Mouse (Mus musculus): ENCODE results near the gene Tnfaip6.

Gene Tnfaip6

DNA sequence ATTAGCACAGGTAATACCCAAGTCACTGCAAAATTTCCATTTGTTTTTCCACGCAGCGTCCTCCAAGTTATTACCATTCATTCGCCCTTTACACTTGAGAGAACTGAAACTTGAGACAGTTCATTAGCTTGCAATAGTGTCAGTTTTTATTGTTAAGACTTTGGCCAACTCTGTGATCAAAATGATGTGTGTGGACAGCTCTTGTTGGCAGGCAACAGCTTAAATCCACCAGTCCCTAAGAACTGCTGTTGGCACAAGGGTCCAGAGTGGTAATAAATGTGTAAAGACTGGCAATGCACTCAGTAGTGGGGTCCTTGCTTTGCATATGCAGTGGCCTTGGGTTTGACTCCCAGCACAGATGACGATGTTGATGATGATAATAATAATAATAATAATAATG is 14.5 kb downstream of the Tnfaip6 start:
- DNase-seq (ENCODE audit: extremely low spot score, low read depth, low spot score), result no peak

DNA sequence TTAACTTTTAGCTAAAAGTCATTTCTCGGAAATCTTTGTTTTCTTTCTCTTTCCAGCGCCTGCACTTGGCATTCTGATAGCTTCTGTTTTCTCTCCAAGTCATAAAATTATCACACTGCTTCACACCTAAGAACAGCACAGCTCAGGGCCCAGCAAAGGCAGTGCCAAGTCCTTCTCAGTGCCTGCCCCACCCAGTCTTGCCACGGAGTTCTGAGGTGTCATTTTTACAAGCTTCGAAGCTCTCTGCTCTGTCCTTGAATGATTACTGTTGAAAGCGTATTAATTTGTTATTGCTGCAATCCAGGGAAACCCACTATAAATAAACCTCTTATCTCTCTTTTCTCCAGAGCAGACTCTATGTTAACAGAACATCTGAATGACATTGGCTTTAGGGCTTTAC is 15.7 kb downstream of the Tnfaip6 start:
- no peak for DNase-seq (ENCODE audit: extremely low spot score, low read depth, low spot score)

DNA sequence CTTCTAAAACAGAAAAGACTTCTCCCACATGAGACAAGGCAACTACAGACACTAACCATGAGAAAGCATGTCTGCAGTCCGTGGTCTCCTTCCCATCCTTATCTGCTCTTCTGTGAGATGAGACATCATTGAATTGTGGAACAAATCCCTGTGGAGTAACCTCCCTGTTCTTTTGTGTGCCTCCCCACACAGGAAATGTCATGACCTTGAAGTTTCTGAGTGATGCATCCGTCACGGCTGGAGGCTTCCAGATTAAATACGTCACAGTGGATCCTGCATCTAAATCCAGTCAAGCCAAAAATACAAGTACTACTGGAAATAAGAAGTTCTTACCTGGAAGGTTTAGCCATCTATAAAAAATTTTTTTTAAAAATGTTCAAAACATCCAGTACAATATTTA is 17.8 kb downstream of the Tnfaip6 start:
- DNase-seq (ENCODE audit: extremely low spot score, low read depth, low spot score), result no peak

DNA sequence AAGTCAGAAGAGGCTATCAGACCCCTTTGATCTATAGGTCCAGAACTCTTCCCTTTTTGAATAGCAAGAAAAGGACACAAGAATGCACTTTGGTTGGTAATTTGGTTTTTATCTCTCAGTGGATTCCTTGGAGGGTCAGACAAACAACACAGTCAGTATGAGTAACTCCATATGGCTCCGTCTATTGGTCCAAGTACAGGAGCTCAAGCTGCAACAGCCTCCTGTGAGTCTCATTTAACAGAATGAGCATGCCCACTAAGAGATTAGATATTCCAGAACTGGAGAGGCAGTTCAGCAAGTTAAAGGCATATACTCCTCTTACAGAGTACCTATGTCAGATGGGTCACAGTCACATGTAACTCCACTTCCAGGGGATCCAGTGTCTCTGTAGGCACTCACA is 19.3 kb downstream of the Tnfaip6 start:
- no peak for DNase-seq (ENCODE audit: extremely low spot score, low read depth, low spot score)

DNA sequence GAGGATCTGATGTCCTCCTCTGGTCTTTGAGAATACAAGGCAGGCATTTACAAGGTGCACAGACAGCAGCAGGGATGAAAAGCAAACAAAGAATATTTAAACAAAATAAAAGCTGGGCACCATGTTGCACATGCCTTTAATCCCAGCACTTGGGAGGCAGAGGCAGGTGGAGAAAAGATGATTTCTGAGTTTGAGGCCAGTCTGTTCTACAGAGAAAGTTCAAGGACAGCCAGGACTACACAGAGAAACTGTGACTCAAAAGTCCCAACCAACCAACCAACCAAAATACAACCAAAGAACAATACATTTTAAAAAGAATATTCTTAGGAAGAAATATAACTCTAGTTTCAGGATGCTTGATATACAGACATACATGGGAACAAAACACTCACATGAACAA is 19.9 kb downstream of the Tnfaip6 start:
- no peak for DNase-seq (ENCODE audit: extremely low spot score, low read depth, low spot score)

DNA sequence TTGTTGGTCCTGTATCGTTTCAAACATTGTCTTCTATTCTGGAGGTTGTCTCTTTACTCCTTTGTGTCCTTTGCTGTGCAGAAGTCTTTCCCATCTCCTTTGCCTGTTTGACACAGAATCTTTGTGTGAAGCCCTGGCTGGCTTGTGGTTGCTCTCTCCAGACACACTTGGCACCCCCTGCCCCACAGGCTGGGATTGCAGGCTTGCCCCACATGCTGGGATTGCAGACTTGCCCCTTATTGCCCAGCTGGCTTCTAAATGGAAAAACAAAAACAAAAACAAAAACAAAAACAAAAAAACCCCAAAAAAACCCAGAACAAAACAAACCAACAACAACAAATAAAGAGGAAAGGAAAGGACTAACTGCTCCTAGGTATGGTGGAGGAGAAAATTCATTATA is 30.8 kb downstream of the Tnfaip6 start:
- DNase-seq (ENCODE audit: extremely low spot score, low read depth, low spot score), result no peak

DNA sequence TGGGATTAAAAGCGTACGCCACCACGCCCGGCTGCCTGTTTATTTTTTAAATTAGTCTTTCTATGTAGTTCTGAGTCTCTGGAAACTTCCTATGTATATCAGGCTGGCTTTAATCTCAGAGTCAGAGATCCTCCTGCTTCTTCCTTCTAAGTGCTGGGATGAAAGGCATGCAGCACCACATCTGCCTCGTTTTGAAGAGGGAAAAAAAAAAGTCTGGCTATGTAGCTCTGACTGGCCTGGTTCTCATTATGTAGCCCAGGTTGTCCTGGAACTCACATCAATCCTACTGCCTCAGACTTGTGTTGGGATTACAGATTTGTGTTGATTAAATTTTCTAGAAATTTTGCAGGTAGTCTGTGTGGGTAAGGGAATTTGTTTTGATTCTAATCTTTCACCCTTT is 33.0 kb downstream of the Tnfaip6 start:
- no peak for DNase-seq (ENCODE audit: extremely low spot score, low read depth, low spot score)

DNA sequence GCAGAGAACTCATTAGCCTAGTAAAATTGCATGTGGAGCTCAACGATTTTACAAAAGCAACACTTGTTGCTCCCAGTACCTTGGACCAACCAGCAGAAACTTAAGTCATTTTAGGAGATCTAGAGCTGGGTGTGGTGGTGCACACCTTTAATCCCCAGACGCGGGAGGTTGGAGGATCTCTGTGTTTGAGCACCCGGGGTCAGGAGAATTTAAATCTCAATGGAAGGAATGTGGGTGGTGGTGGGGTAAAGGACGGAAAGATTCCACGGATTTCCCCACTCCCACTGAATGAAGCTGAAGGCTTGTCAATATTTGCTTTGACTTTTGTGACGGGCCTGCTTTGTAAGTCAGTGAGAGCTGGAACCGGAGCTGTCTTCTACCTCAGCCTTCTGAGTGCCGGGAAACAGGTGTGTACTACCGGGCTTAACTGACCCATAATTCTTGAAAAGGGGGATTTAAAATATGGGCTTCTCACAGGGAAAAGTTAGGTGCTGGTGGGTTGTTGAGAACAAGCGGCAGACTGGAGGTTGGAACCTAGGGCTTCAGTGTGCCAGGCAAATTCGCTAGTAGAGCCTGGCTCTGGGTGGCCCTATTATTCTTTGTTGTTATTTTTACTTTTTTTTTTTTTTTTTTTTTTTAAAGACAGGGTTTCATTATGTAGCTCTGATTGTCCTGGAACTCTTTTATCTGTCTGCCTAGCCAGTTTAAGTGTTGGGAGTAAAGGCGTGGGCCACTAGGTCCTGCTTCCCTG is 33.6 kb downstream of the Tnfaip6 start:
- DNase-seq (ENCODE audit: extremely low spot score, low read depth, low spot score), result no peak

DNA sequence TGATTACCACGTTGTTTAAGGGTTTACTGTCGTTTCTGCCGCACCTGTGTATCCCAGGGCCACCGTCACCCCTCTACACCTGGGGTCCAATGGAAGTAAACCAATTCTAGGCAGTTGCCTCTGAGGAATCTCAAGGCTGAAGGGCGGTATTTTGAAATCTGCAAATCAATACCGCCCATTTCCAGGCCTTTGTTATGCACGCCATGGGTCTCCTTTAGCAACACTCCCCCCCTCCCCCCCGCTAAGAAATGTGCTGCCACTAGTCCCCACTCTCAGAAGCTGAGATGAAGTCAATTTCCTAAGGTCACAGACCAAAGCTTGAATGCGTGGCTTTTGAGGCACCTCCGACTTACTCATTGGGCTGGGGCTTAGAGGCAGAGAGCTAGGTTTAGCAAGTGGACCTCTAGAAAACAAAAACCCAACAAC is 34.3 kb downstream of the Tnfaip6 start:
- peak; percentile 18 for DNase-seq (ENCODE audit: extremely low spot score, low read depth, low spot score)

DNA sequence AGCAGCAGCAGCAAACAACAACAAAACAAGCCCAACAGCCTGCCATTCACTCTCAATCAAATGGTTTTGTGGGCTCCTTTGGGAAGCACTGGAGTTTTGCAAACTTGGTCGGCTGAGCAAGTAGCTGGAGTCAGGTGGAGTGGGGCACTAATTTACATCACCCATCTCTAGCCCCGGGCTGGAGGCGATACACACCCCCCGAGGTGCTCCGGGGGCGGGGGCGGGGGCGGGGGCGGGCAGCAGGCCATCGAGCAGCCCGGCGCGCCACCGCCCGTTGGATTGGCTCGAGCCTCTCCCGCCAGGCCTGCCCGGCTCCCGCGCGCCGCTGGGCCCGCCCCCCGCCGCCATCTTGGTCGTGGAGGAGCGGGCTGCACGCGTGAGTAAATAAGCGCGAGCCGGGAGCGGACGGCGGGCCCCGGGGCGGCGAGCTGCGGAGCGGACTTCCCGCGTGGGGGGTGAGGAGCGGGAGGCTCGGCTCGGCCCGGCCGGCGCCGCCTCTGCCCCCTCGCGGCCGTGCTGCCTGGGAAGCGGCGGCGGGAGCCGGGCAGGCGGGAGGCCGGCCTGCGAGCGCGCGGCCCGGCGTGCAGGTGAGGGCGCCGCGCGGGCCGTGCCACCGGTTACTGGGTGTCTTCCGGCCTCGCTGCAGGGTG is 34.8 kb downstream of the Tnfaip6 start, which contains the start of gene Rif1:
Rif1 (plus strand) TSS at position 342 of the 650 bp plus-strand sequence.
- no peak for DNase-seq (ENCODE audit: extremely low spot score, low read depth, low spot score)

DNA sequence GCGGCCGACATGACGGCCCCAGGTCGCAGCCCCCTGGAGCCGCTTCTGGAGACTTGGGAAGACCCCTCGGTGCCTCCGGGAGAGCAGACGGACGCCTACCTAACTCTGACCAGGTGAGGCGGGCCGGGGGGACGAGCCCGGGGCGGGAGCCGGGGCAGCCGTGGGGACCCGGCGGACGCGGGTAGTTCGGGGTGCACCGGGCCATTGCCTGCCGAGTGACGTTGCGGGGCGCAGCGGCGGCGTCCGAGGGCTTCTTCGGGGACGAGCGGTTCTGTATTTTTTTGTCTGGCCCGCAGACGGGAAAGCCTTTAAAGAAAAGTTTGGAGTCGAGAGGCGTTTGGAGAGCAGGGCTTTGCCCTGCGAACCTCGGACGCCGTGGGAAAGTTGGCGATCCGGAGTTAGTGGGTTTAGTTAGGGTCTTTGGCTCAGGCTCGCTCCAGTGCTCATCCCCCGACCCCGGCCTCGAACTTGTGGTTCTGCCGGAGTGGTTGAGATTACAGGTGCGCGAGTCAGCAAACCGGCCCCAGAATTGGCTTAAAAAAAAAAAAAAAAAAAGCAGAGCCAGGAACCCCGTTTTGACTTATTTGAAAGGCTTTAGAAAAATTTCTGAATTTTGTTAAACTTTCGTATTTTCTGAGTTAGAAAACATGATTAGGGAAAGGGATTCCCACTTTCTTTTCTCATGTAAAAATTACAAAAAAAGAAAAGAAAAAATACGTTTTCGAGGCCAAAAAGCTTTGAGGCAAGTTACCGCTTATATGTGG is 35.5 kb downstream of the Tnfaip6 start:
- no peak for DNase-seq (ENCODE audit: extremely low spot score, low read depth, low spot score)

DNA sequence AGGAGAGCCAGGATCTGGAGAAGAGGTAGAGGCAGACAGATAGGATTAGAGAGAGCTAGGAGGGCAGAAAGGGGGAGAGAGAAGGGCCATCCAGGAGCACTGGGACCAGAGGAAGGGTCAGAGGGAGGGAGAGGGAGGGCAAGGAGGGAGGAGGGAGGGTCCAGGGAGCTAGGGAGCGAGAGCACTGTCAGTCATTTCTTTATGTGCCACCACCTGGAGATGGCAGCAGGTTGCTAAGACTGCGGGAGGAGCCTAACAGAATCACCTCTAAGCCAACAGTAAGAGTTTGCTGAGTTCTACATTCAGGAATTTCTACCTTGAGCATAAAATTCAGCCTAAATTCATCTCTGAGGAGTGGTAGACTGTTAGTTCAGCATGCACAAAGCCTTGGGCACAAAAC is 40.9 kb downstream of the Tnfaip6 start:
- no peak for DNase-seq (ENCODE audit: extremely low spot score, low read depth, low spot score)

DNA sequence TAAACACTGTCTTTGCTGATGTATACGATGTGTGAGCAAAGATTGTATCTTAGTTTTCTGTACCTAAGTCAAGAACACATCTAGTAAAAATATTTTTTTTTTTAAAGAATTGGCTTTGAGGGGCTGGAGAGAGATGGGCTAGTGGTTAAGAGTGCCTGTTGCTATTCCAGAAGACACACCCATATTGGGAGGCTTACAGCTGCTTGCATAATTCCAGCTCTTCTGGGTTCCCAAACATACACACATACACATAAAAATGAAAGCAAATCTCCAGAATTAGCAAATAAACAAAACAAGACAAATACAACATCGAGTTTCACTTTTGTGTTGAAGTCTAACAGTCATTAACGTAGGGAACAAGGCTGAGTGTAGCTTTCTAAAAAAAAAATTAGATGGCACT is 46.2 kb downstream of the Tnfaip6 start:
- DNase-seq (ENCODE audit: extremely low spot score, low read depth, low spot score), result no peak

DNA sequence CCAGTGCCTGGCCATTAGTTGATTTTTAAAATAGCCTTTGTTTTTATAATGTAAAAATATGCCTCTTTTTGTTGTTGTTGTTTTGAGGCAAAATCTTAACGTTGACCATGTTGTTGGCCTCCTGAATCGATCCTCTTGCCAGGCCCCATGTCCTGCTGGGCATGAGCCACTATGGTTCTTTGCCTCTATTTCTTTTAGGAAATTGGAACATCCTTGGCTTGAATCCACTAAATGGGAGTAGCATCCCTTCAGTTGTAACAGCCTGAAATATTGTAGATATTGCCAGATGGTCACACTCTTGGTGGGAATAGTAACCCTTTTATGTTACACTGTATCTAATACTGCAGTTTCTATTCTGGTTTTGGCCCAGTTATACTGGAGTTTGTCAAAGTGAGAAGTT is 46.8 kb downstream of the Tnfaip6 start:
- no peak for DNase-seq (ENCODE audit: extremely low spot score, low read depth, low spot score)

Measured in hindlimb bud, embryonic 11.5 days (tissue).